Mouse (Mus musculus): Measurements from ENCODE around the gene Nr2f2. TPM values are rescaled to one million over a fixed set of nuclear protein-coding genes. Genes with fewer than 3 reads are reported as not detected.

The Nr2f2 gene
- polyA plus RNA-seq, 1 experiment from 2014 or later = 79.5 TPM

DNA sequence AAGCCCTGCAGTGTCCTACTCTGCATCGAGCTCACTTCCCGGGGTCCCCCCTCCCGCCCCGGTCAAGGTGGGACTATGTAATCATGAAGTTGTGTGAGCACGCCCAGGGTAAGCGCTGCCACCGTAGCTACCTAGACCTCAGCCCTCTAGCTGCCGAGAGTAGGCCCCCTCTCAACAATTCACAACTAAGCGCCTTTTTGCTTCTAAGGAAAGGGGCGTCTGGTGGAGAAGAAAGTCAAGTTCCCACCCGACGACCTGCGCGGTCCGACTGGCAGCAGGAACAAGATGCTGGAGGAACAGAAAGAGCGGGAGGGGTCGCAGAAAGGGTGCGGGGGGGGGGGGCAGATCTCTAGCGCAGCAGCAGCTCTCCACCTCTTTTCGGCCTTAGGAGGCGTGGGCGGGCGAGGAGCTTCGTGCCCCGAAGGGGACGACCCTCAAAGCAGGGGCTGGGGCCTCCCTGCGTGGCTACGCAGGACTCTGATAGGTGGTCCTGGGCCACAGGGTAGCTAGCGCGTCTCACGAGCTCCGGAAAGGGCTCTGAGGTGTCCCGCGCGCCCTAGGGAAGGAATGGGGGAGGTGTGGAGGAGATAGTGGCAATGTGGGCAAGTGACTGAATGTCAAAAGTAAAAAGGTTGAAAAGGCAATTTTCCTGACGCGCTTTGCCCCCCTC is 2.7 kb upstream of the Nr2f2 start:
- Histone ChIP-seq H3K4me1 (ENCODE audit: control insufficient read depth, insufficient read depth, low read length) (peaks cover 23% of the 10 kb centered on the region), H3K27ac (replicated peaks; ENCODE audit: low read depth, low read length) (no peak overlapping the region), H3K36me3 (ENCODE audit: control insufficient read depth, insufficient read depth, low read length) (no peaks in the 10 kb centered on the region), H3K27me3 (ENCODE audit: control insufficient read depth, insufficient read depth, low read length) (peaks cover 37% of the 10 kb centered on the region), H3K4me2 (ENCODE audit: low read depth, severe bottlenecking) (peak overlapping the region; percentile 60), H3K9me3 (ENCODE audit: control insufficient read depth, low read length) (no peaks in the 10 kb centered on the region), H3K4me3 (ENCODE audit: low read depth, low read length) (peak overlapping the region; percentile 32), H3K9ac (ENCODE audit: low read length) (peak overlapping the region; percentile 50)
- 1% methylated on average over 29 of the region's 37 CpGs for WGBS
- DNase-seq (ENCODE audit: low spot score) (peak; percentile 57), ATAC-seq (ENCODE audit: insufficient number of reproducible peaks, low FRiP score, low TSS enrichment, low read depth) (peak; percentile 31; the same call in 1 of the 2 replicates)

GRCm38 (mm10) chr7:70368751-70369060 is 2.2 kb upstream of the Nr2f2 start:
- ATAC-seq (ENCODE audit: insufficient number of reproducible peaks, low FRiP score, low TSS enrichment, low read depth) (no peak; the same call in 1 of the 2 replicates), DNase-seq (ENCODE audit: low spot score) (peak; percentile 52)
- no peak overlapping the region for H3K9ac ChIP-seq (ENCODE audit: low read length)
- peaks cover 37% of the 10 kb centered on the region for H3K27me3 ChIP-seq (ENCODE audit: control insufficient read depth, insufficient read depth, low read length)
- no peak overlapping the region for H3K27ac ChIP-seq (replicated peaks; ENCODE audit: low read depth, low read length)
- peak overlapping the region; percentile 60 for H3K4me2 ChIP-seq (ENCODE audit: low read depth, severe bottlenecking)
- peaks cover 23% of the 10 kb centered on the region for H3K4me1 ChIP-seq (ENCODE audit: control insufficient read depth, insufficient read depth, low read length)
- no peaks in the 10 kb centered on the region for H3K36me3 ChIP-seq (ENCODE audit: control insufficient read depth, insufficient read depth, low read length)
- H3K9me3 ChIP-seq (ENCODE audit: control insufficient read depth, low read length) = no peaks in the 10 kb centered on the region
- no peak overlapping the region for H3K4me3 ChIP-seq (ENCODE audit: low read depth, low read length)
- WGBS = 15% methylated on average over 4 of the region's 4 CpGs

DNA sequence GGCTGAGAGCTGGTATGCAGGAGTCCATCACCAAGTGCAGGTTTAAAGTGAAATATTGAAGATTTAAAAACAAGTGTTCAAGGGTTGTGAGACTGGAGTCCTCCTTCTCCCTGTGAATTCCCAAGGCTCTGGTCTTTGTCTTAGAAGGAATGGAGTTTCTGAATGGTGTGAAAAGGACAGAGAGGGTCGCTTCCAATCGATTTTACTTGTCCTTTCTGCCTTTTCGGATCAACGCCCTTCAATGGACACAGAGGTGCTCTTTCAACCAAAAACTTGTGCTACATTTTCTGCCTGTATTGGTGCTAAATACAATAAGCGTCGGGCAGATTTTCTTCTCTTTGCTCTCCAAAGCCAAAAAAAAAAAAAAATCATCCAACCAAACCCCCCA is 1.7 kb upstream of the Nr2f2 start:
- H3K4me2 ChIP-seq (ENCODE audit: low read depth, severe bottlenecking) = peak overlapping the region; percentile 60
- peaks cover 23% of the 10 kb centered on the region for H3K4me1 ChIP-seq (ENCODE audit: control insufficient read depth, insufficient read depth, low read length)
- no peak overlapping the region for H3K27ac ChIP-seq (replicated peaks; ENCODE audit: low read depth, low read length)
- H3K9me3 ChIP-seq (ENCODE audit: control insufficient read depth, low read length) = no peaks in the 10 kb centered on the region
- 20% methylated on average over 6 of the region's 6 CpGs for WGBS
- no peaks in the 10 kb centered on the region for H3K36me3 ChIP-seq (ENCODE audit: control insufficient read depth, insufficient read depth, low read length)
- no peak for ATAC-seq (ENCODE audit: insufficient number of reproducible peaks, low FRiP score, low TSS enrichment, low read depth)
- H3K27me3 ChIP-seq (ENCODE audit: control insufficient read depth, insufficient read depth, low read length) = peaks cover 37% of the 10 kb centered on the region
- no peak overlapping the region for H3K4me3 ChIP-seq (ENCODE audit: low read depth, low read length)
- DNase-seq (ENCODE audit: low spot score) = no peak
- no peak overlapping the region for H3K9ac ChIP-seq (ENCODE audit: low read length)

DNA sequence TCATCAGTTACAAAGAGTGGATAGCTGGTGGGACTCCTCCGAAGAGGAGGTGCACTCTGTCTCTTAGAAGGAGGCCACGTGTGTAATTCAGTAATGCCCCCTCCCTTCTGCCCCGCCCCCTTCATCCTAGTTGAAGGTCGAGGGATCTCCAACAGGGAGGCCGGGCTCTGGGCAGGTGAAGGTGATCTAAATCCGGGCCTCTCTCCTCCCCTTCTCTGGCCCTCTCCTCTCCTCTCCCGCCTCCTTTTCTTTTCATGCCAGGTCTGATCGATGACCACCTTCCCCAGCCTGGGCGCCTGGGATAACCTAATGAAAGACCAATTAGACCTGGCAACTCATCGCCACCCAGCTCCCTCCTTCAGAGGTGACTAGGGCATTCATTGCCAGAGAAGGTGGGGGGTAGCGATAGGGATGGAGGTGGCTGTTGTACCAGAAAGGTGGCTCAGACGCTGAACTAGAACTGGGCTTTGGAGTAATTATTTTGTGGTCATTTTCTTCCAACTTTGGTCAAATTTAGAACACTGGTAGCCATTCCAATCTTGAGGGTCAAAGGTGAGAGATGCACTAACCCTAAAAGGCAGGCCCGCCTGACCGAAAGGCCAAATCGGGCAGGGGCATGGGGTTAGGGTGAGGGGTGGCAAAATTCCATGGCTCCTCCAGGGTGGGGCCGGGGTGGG is 1.2 kb upstream of the Nr2f2 start:
- Histone ChIP-seq H3K36me3 (ENCODE audit: control insufficient read depth, insufficient read depth, low read length) (no peaks in the 10 kb centered on the region), H3K27me3 (ENCODE audit: control insufficient read depth, insufficient read depth, low read length) (peaks cover 37% of the 10 kb centered on the region), H3K4me1 (ENCODE audit: control insufficient read depth, insufficient read depth, low read length) (peaks cover 23% of the 10 kb centered on the region), H3K9me3 (ENCODE audit: control insufficient read depth, low read length) (no peaks in the 10 kb centered on the region), H3K4me3 (ENCODE audit: low read depth, low read length) (no peak overlapping the region), H3K27ac (replicated peaks; ENCODE audit: low read depth, low read length) (no peak overlapping the region), H3K9ac (ENCODE audit: low read length) (no peak overlapping the region), H3K4me2 (ENCODE audit: low read depth, severe bottlenecking) (peak overlapping the region; percentile 21; the same call in 1 of the 2 replicates)
- DNase-seq (ENCODE audit: low spot score) (peak; percentile 44), ATAC-seq (ENCODE audit: insufficient number of reproducible peaks, low FRiP score, low TSS enrichment, low read depth) (no peak)
- 3% methylated on average over 16 of the region's 16 CpGs for WGBS

DNA sequence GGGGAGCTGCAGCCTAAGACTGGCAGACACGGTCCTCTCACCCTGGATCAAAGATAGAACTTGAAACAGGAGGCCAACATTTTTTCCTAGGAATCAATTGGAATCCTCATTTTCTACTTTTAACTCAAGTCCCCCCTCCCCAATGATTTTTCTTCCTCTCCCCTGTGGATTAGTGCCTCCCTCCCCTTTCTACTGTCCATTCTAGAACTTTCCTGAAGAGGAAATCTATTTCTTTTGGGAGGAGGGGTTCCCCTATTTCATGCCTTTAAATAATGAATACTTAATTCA is 217 bp upstream of the Nr2f2 start:
- H3K4me2 ChIP-seq (ENCODE audit: low read depth, severe bottlenecking) = peak overlapping the region; percentile 58
- 0% methylated on average over 1 of the region's 1 CpGs for WGBS
- H3K4me3 ChIP-seq (ENCODE audit: low read depth, low read length) = peak overlapping the region; percentile 41
- H3K27ac ChIP-seq (replicated peaks; ENCODE audit: low read depth, low read length) = no peak overlapping the region; the same call in 1 of the 2 replicates
- ATAC-seq (ENCODE audit: insufficient number of reproducible peaks, low FRiP score, low TSS enrichment, low read depth) (no peak), DNase-seq (ENCODE audit: low spot score) (no peak)
- peaks cover 37% of the 10 kb centered on the region for H3K27me3 ChIP-seq (ENCODE audit: control insufficient read depth, insufficient read depth, low read length)
- H3K9ac ChIP-seq (ENCODE audit: low read length) = no peak overlapping the region; the same call in 1 of the 2 replicates
- H3K9me3 ChIP-seq (ENCODE audit: control insufficient read depth, low read length) = no peaks in the 10 kb centered on the region
- H3K4me1 ChIP-seq (ENCODE audit: control insufficient read depth, insufficient read depth, low read length) = peaks cover 23% of the 10 kb centered on the region
- H3K36me3 ChIP-seq (ENCODE audit: control insufficient read depth, insufficient read depth, low read length) = no peaks in the 10 kb centered on the region

GRCm38 (mm10) chr7:70365401-70365811 is 1.1 kb downstream of the Nr2f2 start:
- Histone ChIP-seq H3K4me1 (ENCODE audit: control insufficient read depth, insufficient read depth, low read length) (peaks cover 22% of the 10 kb centered on the region), H3K36me3 (ENCODE audit: control insufficient read depth, insufficient read depth, low read length) (no peaks in the 10 kb centered on the region), H3K9me3 (ENCODE audit: control insufficient read depth, low read length) (no peaks in the 10 kb centered on the region), H3K4me2 (ENCODE audit: low read depth, severe bottlenecking) (peak overlapping the region; percentile 58), H3K4me3 (ENCODE audit: low read depth, low read length) (peak overlapping the region; percentile 41), H3K27me3 (ENCODE audit: control insufficient read depth, insufficient read depth, low read length) (peaks cover 31% of the 10 kb centered on the region), H3K27ac (replicated peaks; ENCODE audit: low read depth, low read length) (peak overlapping the region; percentile 63; the same call in 1 of the 2 replicates), H3K9ac (ENCODE audit: low read length) (peak overlapping the region; percentile 56)
- DNase-seq (ENCODE audit: low spot score) (peak; percentile 79), ATAC-seq (ENCODE audit: insufficient number of reproducible peaks, low FRiP score, low TSS enrichment, low read depth) (no peak)
- under 1% methylated on average over 17 of the region's 17 CpGs for WGBS

GRCm38 (mm10) chr7:70364798-70365197 is 1.7 kb downstream of the Nr2f2 start:
- no peaks in the 10 kb centered on the region for H3K9me3 ChIP-seq (ENCODE audit: control insufficient read depth, low read length)
- peaks cover 16% of the 10 kb centered on the region for H3K4me1 ChIP-seq (ENCODE audit: control insufficient read depth, insufficient read depth, low read length)
- no peaks in the 10 kb centered on the region for H3K36me3 ChIP-seq (ENCODE audit: control insufficient read depth, insufficient read depth, low read length)
- no peak overlapping the region; the same call in 1 of the 2 replicates for H3K27ac ChIP-seq (replicated peaks; ENCODE audit: low read depth, low read length)
- peak; percentile 55 for DNase-seq (ENCODE audit: low spot score)
- peak overlapping the region; percentile 41 for H3K4me3 ChIP-seq (ENCODE audit: low read depth, low read length)
- no peak for ATAC-seq (ENCODE audit: insufficient number of reproducible peaks, low FRiP score, low TSS enrichment, low read depth)
- peaks cover 25% of the 10 kb centered on the region for H3K27me3 ChIP-seq (ENCODE audit: control insufficient read depth, insufficient read depth, low read length)
- peak overlapping the region; percentile 58 for H3K4me2 ChIP-seq (ENCODE audit: low read depth, severe bottlenecking)
- WGBS = 2% methylated on average over 3 of the region's 3 CpGs
- H3K9ac ChIP-seq (ENCODE audit: low read length) = peak overlapping the region; percentile 56

- Histone ChIP-seq H3K4me3 (ENCODE audit: low read depth, low read length) (no peak overlapping the region), H3K9ac (ENCODE audit: low read length) (no peak overlapping the region), H3K36me3 (ENCODE audit: control insufficient read depth, insufficient read depth, low read length) (no peaks in the 10 kb centered on the region), H3K27ac (replicated peaks; ENCODE audit: low read depth, low read length) (no peak overlapping the region), H3K27me3 (ENCODE audit: control insufficient read depth, insufficient read depth, low read length) (peaks cover 13% of the 10 kb centered on the region), H3K9me3 (ENCODE audit: control insufficient read depth, low read length) (no peaks in the 10 kb centered on the region), H3K4me2 (ENCODE audit: low read depth, severe bottlenecking) (no peak overlapping the region), H3K4me1 (ENCODE audit: control insufficient read depth, insufficient read depth, low read length) (peaks cover 7% of the 10 kb centered on the region; the same call in 1 of the 2 replicates)
- DNase-seq (ENCODE audit: low spot score) (no peak), ATAC-seq (ENCODE audit: insufficient number of reproducible peaks, low FRiP score, low TSS enrichment, low read depth) (no peak)
- 20% methylated on average over 4 of the region's 4 CpGs for WGBS
These were observed 3.2 kb downstream of the Nr2f2 start for GRCm38 (mm10) chr7:70363351-70363750.

All from limb, embryonic 11.5 days (tissue).